Mouse (Mus musculus): ENCODE results near the gene Alk. TPM values are rescaled to one million over a fixed set of nuclear protein-coding genes. Genes with fewer than 3 reads are reported as not detected.

Gene Alk
- polyA plus RNA-seq, 1 experiment = not detected

GRCm38 (mm10) chr17:72563423-72563822, 41.0 kb downstream of the Alk start:
- Histone ChIP-seq H3K4me1 (ENCODE audit: control insufficient read depth, insufficient read depth, insufficient read length, low read length) (no peaks in the 10 kb centered on the region), H3K4me3 (ENCODE audit: insufficient read depth, low read depth, low read length) (no peak overlapping the region)

GRCm38 (mm10) chr17:72561471-72561870, 43.0 kb downstream of the Alk start:
- no peak overlapping the region for H3K4me3 ChIP-seq (ENCODE audit: insufficient read depth, low read depth, low read length)
- no peaks in the 10 kb centered on the region for H3K4me1 ChIP-seq (ENCODE audit: control insufficient read depth, insufficient read depth, insufficient read length, low read length)
- no peak overlapping the region for H3K27ac ChIP-seq (replicated peaks; ENCODE audit: low read depth, low read length)

More at GRCm38 (mm10) chr17:72563423-72563822, 41.0 kb downstream of the Alk start:
- H3K27ac ChIP-seq (replicated peaks; ENCODE audit: low read depth, low read length) = no peak overlapping the region

- no peak overlapping the region for H3K4me3 ChIP-seq (ENCODE audit: insufficient read depth, low read depth, low read length)
- H3K27ac ChIP-seq (replicated peaks; ENCODE audit: low read depth, low read length) = no peak overlapping the region
- H3K4me1 ChIP-seq (ENCODE audit: control insufficient read depth, insufficient read depth, insufficient read length, low read length) = no peaks in the 10 kb centered on the region
Measured at GRCm38 (mm10) chr17:72560771-72561170, 43.7 kb downstream of the Alk start.

GRCm38 (mm10) chr17:72557029-72557735, 47.2 kb downstream of the Alk start:
- H3K4me3 ChIP-seq (ENCODE audit: insufficient read depth, low read depth, low read length) = no peak overlapping the region

GRCm38 (mm10) chr17:72546274-72546673, 58.2 kb downstream of the Alk start:
- Histone ChIP-seq H3K4me3 (ENCODE audit: insufficient read depth, low read depth, low read length) (no peak overlapping the region), H3K27ac (replicated peaks; ENCODE audit: low read depth, low read length) (no peak overlapping the region), H3K4me1 (ENCODE audit: control insufficient read depth, insufficient read depth, insufficient read length, low read length) (no peaks in the 10 kb centered on the region)

More at GRCm38 (mm10) chr17:72557029-72557735, 47.2 kb downstream of the Alk start:
- Histone ChIP-seq H3K27ac (replicated peaks; ENCODE audit: low read depth, low read length) (no peak overlapping the region), H3K4me1 (ENCODE audit: control insufficient read depth, insufficient read depth, insufficient read length, low read length) (no peaks in the 10 kb centered on the region)

GRCm38 (mm10) chr17:72535304-72535703, 69.1 kb downstream of the Alk start:
- no peaks in the 10 kb centered on the region for H3K4me1 ChIP-seq (ENCODE audit: control insufficient read depth, insufficient read depth, insufficient read length, low read length)
- no peak overlapping the region for H3K4me3 ChIP-seq (ENCODE audit: insufficient read depth, low read depth, low read length)
- no peak overlapping the region for H3K27ac ChIP-seq (replicated peaks; ENCODE audit: low read depth, low read length)

GRCm38 (mm10) chr17:72532266-72532665, 72.2 kb downstream of the Alk start:
- Histone ChIP-seq H3K4me1 (ENCODE audit: control insufficient read depth, insufficient read depth, insufficient read length, low read length) (no peaks in the 10 kb centered on the region), H3K4me3 (ENCODE audit: insufficient read depth, low read depth, low read length) (no peak overlapping the region), H3K27ac (replicated peaks; ENCODE audit: low read depth, low read length) (no peak overlapping the region)

- H3K4me1 ChIP-seq (ENCODE audit: control insufficient read depth, insufficient read depth, insufficient read length, low read length) = no peaks in the 10 kb centered on the region
- H3K27ac ChIP-seq (replicated peaks; ENCODE audit: low read depth, low read length) = no peak overlapping the region
- no peak overlapping the region for H3K4me3 ChIP-seq (ENCODE audit: insufficient read depth, low read depth, low read length)
Measured at GRCm38 (mm10) chr17:72528481-72528880, 75.9 kb downstream of the Alk start.

GRCm38 (mm10) chr17:72527481-72527880, 76.9 kb downstream of the Alk start:
- no peaks in the 10 kb centered on the region for H3K4me1 ChIP-seq (ENCODE audit: control insufficient read depth, insufficient read depth, insufficient read length, low read length)
- no peak overlapping the region for H3K4me3 ChIP-seq (ENCODE audit: insufficient read depth, low read depth, low read length)
- H3K27ac ChIP-seq (replicated peaks; ENCODE audit: low read depth, low read length) = no peak overlapping the region

- Histone ChIP-seq H3K4me3 (ENCODE audit: insufficient read depth, low read depth, low read length) (no peak overlapping the region), H3K27ac (replicated peaks; ENCODE audit: low read depth, low read length) (no peak overlapping the region), H3K4me1 (ENCODE audit: control insufficient read depth, insufficient read depth, insufficient read length, low read length) (no peaks in the 10 kb centered on the region)
Measured at GRCm38 (mm10) chr17:72526356-72526755, 78.1 kb downstream of the Alk start.

- Histone ChIP-seq H3K4me3 (ENCODE audit: insufficient read depth, low read depth, low read length) (no peak overlapping the region), H3K4me1 (ENCODE audit: control insufficient read depth, insufficient read depth, insufficient read length, low read length) (no peaks in the 10 kb centered on the region), H3K27ac (replicated peaks; ENCODE audit: low read depth, low read length) (no peak overlapping the region)
Measured at GRCm38 (mm10) chr17:72524839-72525238, 79.6 kb downstream of the Alk start.

GRCm38 (mm10) chr17:72523006-72523405, 81.4 kb downstream of the Alk start:
- Histone ChIP-seq H3K4me3 (ENCODE audit: insufficient read depth, low read depth, low read length) (no peak overlapping the region), H3K27ac (replicated peaks; ENCODE audit: low read depth, low read length) (no peak overlapping the region), H3K4me1 (ENCODE audit: control insufficient read depth, insufficient read depth, insufficient read length, low read length) (no peaks in the 10 kb centered on the region)

GRCm38 (mm10) chr17:72522381-72522780, 82.0 kb downstream of the Alk start:
- Histone ChIP-seq H3K4me1 (ENCODE audit: control insufficient read depth, insufficient read depth, insufficient read length, low read length) (no peaks in the 10 kb centered on the region), H3K27ac (replicated peaks; ENCODE audit: low read depth, low read length) (no peak overlapping the region)

GRCm38 (mm10) chr17:72521353-72521752, 83.1 kb downstream of the Alk start:
- Histone ChIP-seq H3K27ac (replicated peaks; ENCODE audit: low read depth, low read length) (no peak overlapping the region), H3K4me3 (ENCODE audit: insufficient read depth, low read depth, low read length) (no peak overlapping the region), H3K4me1 (ENCODE audit: control insufficient read depth, insufficient read depth, insufficient read length, low read length) (no peaks in the 10 kb centered on the region)

More at GRCm38 (mm10) chr17:72522381-72522780, 82.0 kb downstream of the Alk start:
- no peak overlapping the region for H3K4me3 ChIP-seq (ENCODE audit: insufficient read depth, low read depth, low read length)

- Histone ChIP-seq H3K4me1 (ENCODE audit: control insufficient read depth, insufficient read depth, insufficient read length, low read length) (no peaks in the 10 kb centered on the region), H3K4me3 (ENCODE audit: insufficient read depth, low read depth, low read length) (no peak overlapping the region), H3K27ac (replicated peaks; ENCODE audit: low read depth, low read length) (no peak overlapping the region)
Measured at GRCm38 (mm10) chr17:72510746-72511145, 93.7 kb downstream of the Alk start.

- Histone ChIP-seq H3K4me3 (ENCODE audit: insufficient read depth, low read depth, low read length) (no peak overlapping the region), H3K4me1 (ENCODE audit: control insufficient read depth, insufficient read depth, insufficient read length, low read length) (no peaks in the 10 kb centered on the region), H3K27ac (replicated peaks; ENCODE audit: low read depth, low read length) (no peak overlapping the region)
Measured at GRCm38 (mm10) chr17:72508678-72509394, 95.6 kb downstream of the Alk start.

Data from brown adipose tissue, adult 24 weeks (tissue).